Mouse (Mus musculus) erythroblast, embryonic 14.5 days (primary cell): Measurements from ENCODE around the gene Spata5.

Experiments used
- GATA1 ChIP-seq: IDR thresholded peaks from 2 replicates; pipeline ENCODE4 v1.6.1; 2012; ENCODE audit warnings: low read length, inconsistent platforms, mixed read lengths
- TAL1 ChIP-seq: IDR thresholded peaks from 3 replicates; pipeline ENCODE4 v1.6.1; 2012; ENCODE audit warnings: low read length, inconsistent platforms, mixed read lengths

DNA sequence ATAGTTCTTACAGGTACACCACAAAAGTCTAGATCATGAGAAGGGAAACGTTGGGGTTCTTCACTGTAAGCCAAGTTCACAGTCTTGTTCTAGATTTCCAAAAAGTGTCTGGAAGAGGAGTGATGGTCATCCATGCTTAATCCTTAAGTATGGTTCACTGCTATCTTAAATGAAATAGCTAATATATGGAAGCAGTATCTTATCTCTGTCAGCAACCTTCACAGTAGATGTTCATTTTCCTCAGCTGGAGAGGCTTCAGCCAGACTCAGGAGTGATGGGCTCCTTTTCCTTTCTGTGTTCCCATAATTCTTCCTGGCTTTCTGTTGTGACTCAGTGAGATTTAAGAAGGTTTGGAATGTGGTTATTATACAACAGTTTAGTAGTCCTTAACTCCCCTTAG lies 147.8 kb downstream of the Spata5 start:
- no peak for TF ChIP-seq GATA1
- no peak for TF ChIP-seq TAL1
